Mouse (Mus musculus) frontal cortex, adult 2 months (tissue): Measurements from ENCODE around the gene Dpf3. TPM values are rescaled to one million over a fixed set of nuclear protein-coding genes. Genes with fewer than 3 reads are reported as not detected.
A peak's percentile ranks its signal among the peaks of the same experiment; 100 is the strongest.

ENCODE experiments used
- DNase-seq, 2 experiments: peaks; one replicate each; pipeline ENCODE4 v3.0.0; 2022; ENCODE audit warnings: low spot score in 1 of 2; ENCODE audit errors: extremely low spot score in 1 of 2
- polyA plus RNA-seq: library from polyadenylated mRNA; depleted of rRNA; stranded (reverse); fragments of >200 nt; gene quantifications from 2 replicates; pipeline ENCODE4 v1.2.3, GENCODE M21; 2012

Gene Dpf3
- polyA plus RNA-seq, 1 experiment: 7.3 TPM

- DNase-seq: no peak
Observed at GRCm38 (mm10) chr12:83234981-83235380, 252.5 kb downstream of the Dpf3 start.

- no peak for DNase-seq
Observed at GRCm38 (mm10) chr12:83233651-83234050, 253.9 kb downstream of the Dpf3 start.

GRCm38 (mm10) chr12:83232916-83233315, 254.6 kb downstream of the Dpf3 start:
- no peak for DNase-seq

- DNase-seq: no peak
Observed at GRCm38 (mm10) chr12:83231258-83231657, 256.3 kb downstream of the Dpf3 start.

GRCm38 (mm10) chr12:83229683-83230082, 257.8 kb downstream of the Dpf3 start:
- no peak for DNase-seq

- no peak for DNase-seq
Observed at GRCm38 (mm10) chr12:83227014-83227413, 260.5 kb downstream of the Dpf3 start.

- no peak for DNase-seq
Observed at GRCm38 (mm10) chr12:83220964-83221363, 266.6 kb downstream of the Dpf3 start.

GRCm38 (mm10) chr12:83213879-83214341, 273.6 kb downstream of the Dpf3 start:
- no peak for DNase-seq

- no peak for DNase-seq
Observed at GRCm38 (mm10) chr12:83211976-83212375, 275.5 kb downstream of the Dpf3 start.

- no peak for DNase-seq
Observed at GRCm38 (mm10) chr12:83211146-83211822, 276.2 kb downstream of the Dpf3 start.

GRCm38 (mm10) chr12:83210735-83211134, 276.8 kb downstream of the Dpf3 start:
- DNase-seq: no peak

- DNase-seq: no peak
Observed at GRCm38 (mm10) chr12:83210294-83210693, 277.2 kb downstream of the Dpf3 start.

- no peak for DNase-seq
Observed at GRCm38 (mm10) chr12:83209461-83209860, 278.1 kb downstream of the Dpf3 start.

GRCm38 (mm10) chr12:83208841-83209240, 278.7 kb downstream of the Dpf3 start:
- no peak for DNase-seq

- DNase-seq: no peak
Observed at GRCm38 (mm10) chr12:83208011-83208410, 279.5 kb downstream of the Dpf3 start.

- no peak for DNase-seq
Observed at GRCm38 (mm10) chr12:83207481-83207880, 280.0 kb downstream of the Dpf3 start.

GRCm38 (mm10) chr12:83206866-83207265, 280.6 kb downstream of the Dpf3 start:
- no peak for DNase-seq

- no peak for DNase-seq
Observed at GRCm38 (mm10) chr12:83204361-83204760, 283.2 kb downstream of the Dpf3 start.

GRCm38 (mm10) chr12:83201674-83202073, 285.8 kb downstream of the Dpf3 start:
- DNase-seq: no peak

GRCm38 (mm10) chr12:83180561-83180960, 307.0 kb downstream of the Dpf3 start:
- DNase-seq: no peak

GRCm38 (mm10) chr12:83179860-83180259, 307.7 kb downstream of the Dpf3 start:
- DNase-seq: no peak

- peak in 1 of 2 experiments; percentile 35 for DNase-seq
Observed at GRCm38 (mm10) chr12:83178770-83179169, 308.7 kb downstream of the Dpf3 start.
